ENCODE assay signal across 29 mouse cellular contexts in the genomic region with DNA sequence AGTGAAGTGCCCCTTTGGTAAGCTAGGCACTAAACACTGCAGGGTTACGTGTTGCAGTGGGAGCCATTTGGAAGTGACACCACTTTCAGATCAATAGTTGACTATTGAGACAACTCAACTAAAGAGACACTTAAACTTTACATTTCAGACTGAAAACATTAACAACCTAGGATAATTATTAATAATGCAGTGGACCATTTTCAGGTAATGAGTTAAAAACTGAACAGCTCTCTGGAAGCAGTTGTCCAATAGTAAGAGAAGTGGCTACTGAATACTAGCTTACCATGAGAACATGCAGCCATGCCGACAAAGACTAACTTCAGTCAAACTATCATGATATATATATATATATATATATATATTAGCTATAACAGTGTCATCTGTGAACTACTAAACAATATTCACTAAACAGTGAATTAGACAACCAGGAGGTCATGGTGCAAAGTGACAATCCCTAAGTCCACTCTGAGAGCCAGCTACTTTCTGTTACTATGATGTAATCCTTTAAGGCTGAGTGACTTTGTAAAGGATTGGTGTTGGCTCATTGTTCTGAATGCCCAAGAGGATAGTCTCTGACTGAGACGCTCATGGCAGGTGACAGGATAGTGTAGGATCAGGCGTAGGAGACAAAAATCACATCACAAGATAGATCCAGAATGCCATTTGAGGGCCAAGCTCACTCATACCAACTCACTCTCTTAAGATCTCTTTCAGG. TPM values are rescaled to one million over a fixed set of nuclear protein-coding genes. Genes with fewer than 3 reads are reported as not detected.
DNase-seq lines count a peak whose midpoint lies in the region; ATAC-seq lines count a peak whose summit lies in the region.
"Had no signal": no experiment of that assay in that cellular context is flagged by ENCODE, and none has a peak within 500 bp of the region (broad histone marks: within the 10 kb centered on the region; RNA-seq: fewer than 3 reads in every experiment).

No protein-coding gene starts in this region.

- WGBS in kidney, embryonic 16.5 days: 88% methylated on average over 4 of the region's 4 CpGs

- H3K9me3 ChIP-seq in kidney, embryonic 16.5 days (ENCODE audit: low read length): peaks cover 6% of the 10 kb centered on the region
- H3K9me3 ChIP-seq: embryonic facial prominence, embryonic 12.5 days; embryonic facial prominence, embryonic 15.5 days had no signal

- no peaks in the 10 kb centered on the region for H3K27me3 ChIP-seq in kidney, embryonic 16.5 days (ENCODE audit: insufficient read depth, low read length)
- H3K27me3 ChIP-seq: embryonic facial prominence, embryonic 12.5 days; embryonic facial prominence, embryonic 15.5 days had no signal

- H3K27ac ChIP-seq in kidney, embryonic 16.5 days (ENCODE audit: low read length): 0 out of 2 replicates have a peak overlapping the region, but pooled peaks have one; percentile 44
- H3K27ac ChIP-seq: embryonic facial prominence, embryonic 12.5 days; embryonic facial prominence, embryonic 15.5 days; gastrocnemius, adult 2 months; heart, embryonic 13.5 days; hindbrain, embryonic 14.5 days; hindbrain, postnatal 0 days had no signal

- peak; percentile 19 for DNase-seq in kidney, adult 11 months
- DNase-seq in kidney, adult 18-20 months: no peak
- peak; percentile 76 for DNase-seq in kidney, adult 9 months
- DNase-seq in kidney, postnatal 14 days: no peak
- no peak for DNase-seq in cerebellum, postnatal 14 days
- DNase-seq: adrenal gland, postnatal 10 days; adrenal gland, postnatal 36 days; B cell, adult 2 months; cerebellum, adult 18-20 months; cerebellum, adult 9-10 months; cerebellum, postnatal 25 days; forebrain, postnatal 0 days; gastrocnemius, adult 2 months; gastrocnemius, postnatal 14 days; heart, adult 18-20 months; heart, postnatal 14 days; heart, postnatal 4 days had no signal

- no peaks in the 10 kb centered on the region for H3K36me3 ChIP-seq in kidney, embryonic 16.5 days (ENCODE audit: insufficient read depth, low read length)
- H3K36me3 ChIP-seq: embryonic facial prominence, embryonic 12.5 days; embryonic facial prominence, embryonic 15.5 days; G1E; heart, embryonic 13.5 days had no signal

- H3K4me1 ChIP-seq in kidney, embryonic 16.5 days (ENCODE audit: insufficient read depth, low read length): peaks cover 13% of the 10 kb centered on the region
- H3K4me1 ChIP-seq: embryonic facial prominence, embryonic 12.5 days; heart, embryonic 13.5 days had no signal

- no peak overlapping the region for H3K4me3 ChIP-seq in kidney, embryonic 16.5 days (ENCODE audit: low read length)
- H3K4me3 ChIP-seq: embryonic facial prominence, embryonic 12.5 days; embryonic facial prominence, embryonic 15.5 days; gastrocnemius, adult 2 months; heart, embryonic 13.5 days had no signal

- no peak overlapping the region for H3K4me2 ChIP-seq in kidney, embryonic 16.5 days (replicated peaks; ENCODE audit: low read depth, low read length)
- H3K4me2 ChIP-seq: embryonic facial prominence, embryonic 12.5 days; embryonic facial prominence, embryonic 15.5 days; heart, embryonic 13.5 days; hindbrain, embryonic 14.5 days had no signal

- no peak overlapping the region for H3K9ac ChIP-seq in kidney, embryonic 16.5 days (replicated peaks; ENCODE audit: low read length)
- H3K9ac ChIP-seq: embryonic facial prominence, embryonic 12.5 days; embryonic facial prominence, embryonic 15.5 days; forebrain, postnatal 0 days; heart, embryonic 13.5 days; hindbrain, embryonic 14.5 days had no signal

- 0 out of 2 replicates have a peak, but pooled peaks have one; percentile 52 for ATAC-seq in kidney, embryonic 16.5 days (ENCODE audit: low FRiP score, low TSS enrichment)
- ATAC-seq: forebrain, embryonic 14.5 days; forebrain, postnatal 0 days; hindbrain, postnatal 0 days; Patski had no signal

RNA-seq across cellular contexts. Expression of gene Slc22a2, which starts 7.1 kb away (rescaled TPM):
- 21.4 and 25.4 TPM in 2 replicates for polyA plus RNA-seq in kidney, embryonic 16.5 days (2015; fragmentation: Nextera tagmentation; extraction: Ambion mirVana)
- polyA plus RNA-seq: embryonic facial prominence, embryonic 12.5 days; forebrain, embryonic 11.5 days; G1E; heart, embryonic 13.5 days; heart, embryonic 16.5 days; hindbrain, embryonic 11.5 days; Patski had no signal

Comparison
In these comparisons a context has a peak if more than half of its experiments do, and no peak if none do; other contexts are left out.
1. DNase-seq: peak in kidney, adult 11 months (single experiment) and kidney, adult 9 months (single experiment); none in kidney, adult 18-20 months (single experiment), kidney, postnatal 14 days (single experiment) and cerebellum, postnatal 14 days (0 of 2).